Mouse (Mus musculus) megakaryocyte, embryonic 14.5 days (primary cell): Measurements from ENCODE around the gene Fam216a. TPM values are rescaled to one million over a fixed set of nuclear protein-coding genes. Genes with fewer than 3 reads are reported as not detected.
A peak's percentile ranks its signal among the peaks of the same experiment; 100 is the strongest.
"Not testable (repeated sequence)": the region's sequence is repeated elsewhere in the genome, so short reads cannot be mapped to it uniquely, and the experiment has no call there.

Experiments
- H3K27me3 ChIP-seq: replicated peaks from 2 replicates; pipeline ENCODE3; 2012; ENCODE audit warnings: inconsistent platforms
- H3K36me3 ChIP-seq: replicated peaks from 2 replicates; pipeline ENCODE3; 2012; ENCODE audit warnings: low read length, inconsistent platforms, mixed read lengths
- H3K4me1 ChIP-seq: 2 replicates; pipeline ENCODE4 v1.6.1; 2012; ENCODE audit warnings: inconsistent platforms
- H3K4me3 ChIP-seq: replicated peaks from 2 replicates; pipeline ENCODE3; 2012; ENCODE audit warnings: moderate library complexity, mild to moderate bottlenecking, inconsistent platforms
- H3K9me3 ChIP-seq: 2 replicates; pipeline ENCODE4 v1.6.1; 2012; ENCODE audit warnings: inconsistent platforms
- FLI1 ChIP-seq: IDR thresholded peaks from 2 replicates; pipeline ENCODE4 v1.6.1; 2012; ENCODE audit warnings: low read length, inconsistent platforms, mixed read lengths
- GATA1 ChIP-seq: IDR thresholded peaks from 3 replicates; pipeline ENCODE4 v1.6.1; 2012; ENCODE audit warnings: mixed read lengths, low read length, inconsistent platforms, borderline replicate concordance
- polyA plus RNA-seq: library from polyadenylated mRNA; stranded (reverse); fragments of >175 nt; gene quantifications from 2 replicates; pipeline ENCODE4 v1.2.3, GENCODE M21; 2012; ENCODE audit warnings: low replicate concordance; ENCODE audit not compliant: insufficient read depth

Gene Fam216a
- polyA plus RNA-seq, 1 experiment: 33.6 TPM

DNA sequence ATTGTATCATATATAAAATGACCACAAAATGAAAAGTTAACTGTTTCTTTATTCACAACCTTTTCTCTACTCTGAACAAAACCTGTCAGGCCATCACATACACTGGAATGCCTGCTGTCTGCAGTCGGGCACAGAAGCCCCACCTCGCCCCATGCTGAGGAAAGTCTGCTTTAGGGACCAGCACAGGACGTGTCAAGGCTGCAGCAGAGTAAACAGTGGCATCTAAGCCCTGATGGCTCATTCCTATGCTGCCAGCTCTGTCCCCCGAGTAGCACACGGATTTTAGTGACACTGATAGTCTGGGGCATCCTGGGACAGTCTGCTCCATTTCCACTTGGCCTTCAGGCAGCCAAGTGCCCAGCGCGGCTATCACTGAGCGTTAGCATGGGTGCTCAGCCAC is 46.7 kb downstream of the Fam216a start:
- peaks cover 75% of the 10 kb centered on the region for H3K36me3 ChIP-seq
- TF ChIP-seq GATA1 (no peak), FLI1 (no peak)
- no peaks in the 10 kb centered on the region for H3K9me3 ChIP-seq
- H3K27me3 ChIP-seq: no peaks in the 10 kb centered on the region
- H3K4me3 ChIP-seq: no peak overlapping the region
- peaks cover 41% of the 10 kb centered on the region for H3K4me1 ChIP-seq

- H3K27me3 ChIP-seq: no peaks in the 10 kb centered on the region
- peaks cover 37% of the 10 kb centered on the region for H3K4me1 ChIP-seq
- H3K4me3 ChIP-seq: no peak overlapping the region
- peaks cover 82% of the 10 kb centered on the region for H3K36me3 ChIP-seq
- no peak for TF ChIP-seq FLI1
- TF ChIP-seq GATA1: no peak
- H3K9me3 ChIP-seq: no peaks in the 10 kb centered on the region
These were observed 47.3 kb downstream of the Fam216a start for GRCm38 (mm10) chr5:122324608-122325431.

DNA sequence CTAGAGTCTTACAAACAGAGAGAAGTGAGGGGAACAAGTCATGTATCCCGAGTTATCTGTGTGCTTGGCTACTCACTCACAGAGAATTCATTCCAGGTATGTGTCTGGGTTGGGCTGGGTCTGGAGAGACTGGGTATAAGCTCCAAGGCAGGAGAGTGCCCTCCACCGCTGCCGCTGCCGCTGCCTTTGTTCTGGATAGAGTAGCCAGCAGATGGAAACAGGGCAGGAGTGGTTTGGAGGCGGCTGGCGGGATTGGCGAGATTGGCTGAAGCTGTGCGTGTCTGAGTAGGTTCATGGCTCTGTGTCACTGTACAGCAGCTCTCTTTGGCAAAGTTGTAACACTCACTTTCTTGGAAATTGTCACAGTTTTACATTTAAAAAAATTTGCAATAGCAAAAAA is 48.6 kb downstream of the Fam216a start:
- Histone ChIP-seq H3K9me3 (no peaks in the 10 kb centered on the region), H3K27me3 (no peaks in the 10 kb centered on the region), H3K4me3 (no peak overlapping the region), H3K36me3 (peaks cover 88% of the 10 kb centered on the region), H3K4me1 (peaks cover 24% of the 10 kb centered on the region)
- TF ChIP-seq FLI1: no peak
- TF ChIP-seq GATA1: no peak

GRCm38 (mm10) chr5:122320205-122320781 is 51.9 kb downstream of the Fam216a start:
- H3K27me3 ChIP-seq: no peaks in the 10 kb centered on the region
- peaks cover 89% of the 10 kb centered on the region for H3K36me3 ChIP-seq
- H3K9me3 ChIP-seq: no peaks in the 10 kb centered on the region
- no peak overlapping the region for H3K4me3 ChIP-seq
- TF ChIP-seq FLI1 (no peak), GATA1 (no peak)
- peaks cover 39% of the 10 kb centered on the region for H3K4me1 ChIP-seq

DNA sequence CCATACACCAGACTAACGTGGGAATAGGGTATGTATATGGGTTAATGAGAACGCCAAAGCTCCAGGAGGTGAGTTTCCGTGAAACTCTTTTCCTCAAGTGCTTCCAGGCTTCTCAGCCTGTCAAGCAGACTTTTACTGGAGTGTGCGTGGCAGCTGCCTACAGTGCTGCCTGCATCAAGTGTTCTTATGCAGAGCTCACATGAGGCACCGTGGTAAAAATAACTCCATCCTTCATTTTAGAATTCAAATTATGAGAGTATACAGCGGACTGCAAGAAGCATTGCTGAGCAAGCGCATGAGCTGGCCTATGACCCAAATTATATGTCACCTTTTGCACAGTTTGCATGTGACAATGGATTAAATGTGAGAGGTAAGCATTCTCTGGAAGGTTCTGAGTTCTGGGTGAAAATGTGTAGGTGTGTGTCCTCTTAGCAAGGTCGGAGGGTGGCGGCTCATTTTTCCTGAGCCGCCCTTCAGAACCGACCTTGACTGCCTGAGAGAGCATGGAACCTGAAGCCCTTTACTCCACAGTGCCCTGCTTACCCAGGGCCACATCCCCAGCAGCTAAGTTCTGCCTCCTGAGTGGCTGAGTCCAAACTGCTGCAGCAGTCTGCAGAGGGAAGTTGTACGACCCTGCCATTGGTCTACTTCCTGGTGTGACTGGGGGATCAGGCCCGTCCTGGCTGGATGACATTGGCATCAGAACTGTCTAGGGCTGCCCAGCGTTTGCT is 52.5 kb downstream of the Fam216a start:
- Histone ChIP-seq H3K27me3 (no peaks in the 10 kb centered on the region), H3K4me3 (no peak overlapping the region), H3K4me1 (peaks cover 43% of the 10 kb centered on the region), H3K36me3 (peaks cover 86% of the 10 kb centered on the region), H3K9me3 (no peaks in the 10 kb centered on the region)
- TF ChIP-seq GATA1 (no peak), FLI1 (no peak)

GRCm38 (mm10) chr5:122318976-122319375 is 53.2 kb downstream of the Fam216a start:
- not testable (repeated sequence) for H3K9me3 ChIP-seq, H3K4me3 ChIP-seq, H3K27me3 ChIP-seq
- Histone ChIP-seq H3K4me1 (peaks cover 46% of the 10 kb centered on the region), H3K36me3 (peaks cover 84% of the 10 kb centered on the region)

DNA sequence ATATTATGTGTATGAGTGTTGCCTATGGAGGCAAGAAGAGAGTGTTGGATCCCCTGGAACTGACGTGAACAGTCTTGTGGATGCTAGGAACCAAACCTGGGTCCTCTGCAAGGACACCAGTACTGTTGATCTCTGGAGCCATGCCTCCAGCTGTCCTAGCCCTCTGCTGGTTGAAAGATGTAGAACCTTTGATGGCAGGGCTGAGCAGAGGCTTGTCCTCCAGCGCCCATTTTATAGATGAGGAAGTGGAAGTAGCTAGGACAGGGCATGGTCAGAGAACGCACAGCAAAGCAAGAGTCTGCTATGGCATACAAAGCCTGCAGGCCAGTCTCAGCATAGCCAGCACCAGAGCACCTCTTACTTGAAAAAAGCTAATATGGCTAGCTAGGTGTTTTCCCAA is 54.1 kb downstream of the Fam216a start:
- H3K36me3 ChIP-seq: peaks cover 87% of the 10 kb centered on the region
- TF ChIP-seq GATA1: no peak
- TF ChIP-seq FLI1: no peak
- no peak overlapping the region for H3K4me3 ChIP-seq
- no peaks in the 10 kb centered on the region for H3K9me3 ChIP-seq
- peaks cover 55% of the 10 kb centered on the region for H3K4me1 ChIP-seq
- H3K27me3 ChIP-seq: no peaks in the 10 kb centered on the region

DNA sequence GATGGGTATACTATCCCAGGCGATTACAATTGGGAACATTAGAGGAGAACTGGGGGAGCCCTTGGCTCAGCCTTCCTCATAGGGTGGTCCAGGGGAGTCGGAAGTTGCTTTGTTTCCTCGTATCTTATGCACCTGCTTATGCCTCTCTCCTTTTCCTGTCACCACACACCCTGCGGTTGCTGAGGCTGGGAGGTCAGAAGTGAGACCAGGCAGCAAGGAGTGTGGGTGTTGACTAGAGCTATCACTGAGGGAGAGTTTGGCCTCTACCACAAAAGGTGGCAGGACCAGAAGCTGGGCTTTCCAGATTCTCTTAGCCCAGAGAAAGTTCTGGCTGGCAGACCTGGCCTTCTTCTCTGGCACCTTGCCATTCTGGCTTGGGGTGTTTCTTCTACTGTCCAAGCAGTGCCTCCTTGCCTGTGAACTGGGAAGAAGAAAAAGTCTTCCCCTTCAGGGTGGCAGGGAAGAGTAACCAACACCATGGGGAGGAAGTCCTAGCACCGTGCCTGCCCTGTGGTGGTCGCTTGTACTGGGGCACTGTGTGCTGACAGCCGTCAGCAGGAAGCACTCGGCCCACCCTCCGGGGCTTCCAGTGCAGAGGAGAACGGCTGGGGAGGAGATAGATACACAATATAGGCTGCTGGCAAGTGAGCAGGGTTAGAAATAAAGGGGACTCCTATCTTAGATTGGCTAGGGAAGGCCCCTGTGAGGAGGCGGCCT is 54.7 kb downstream of the Fam216a start:
- no peak overlapping the region for H3K4me3 ChIP-seq
- peaks cover 87% of the 10 kb centered on the region for H3K36me3 ChIP-seq
- peaks cover 61% of the 10 kb centered on the region for H3K4me1 ChIP-seq
- no peaks in the 10 kb centered on the region for H3K9me3 ChIP-seq
- H3K27me3 ChIP-seq: no peaks in the 10 kb centered on the region
- TF ChIP-seq FLI1 (no peak), GATA1 (no peak)

DNA sequence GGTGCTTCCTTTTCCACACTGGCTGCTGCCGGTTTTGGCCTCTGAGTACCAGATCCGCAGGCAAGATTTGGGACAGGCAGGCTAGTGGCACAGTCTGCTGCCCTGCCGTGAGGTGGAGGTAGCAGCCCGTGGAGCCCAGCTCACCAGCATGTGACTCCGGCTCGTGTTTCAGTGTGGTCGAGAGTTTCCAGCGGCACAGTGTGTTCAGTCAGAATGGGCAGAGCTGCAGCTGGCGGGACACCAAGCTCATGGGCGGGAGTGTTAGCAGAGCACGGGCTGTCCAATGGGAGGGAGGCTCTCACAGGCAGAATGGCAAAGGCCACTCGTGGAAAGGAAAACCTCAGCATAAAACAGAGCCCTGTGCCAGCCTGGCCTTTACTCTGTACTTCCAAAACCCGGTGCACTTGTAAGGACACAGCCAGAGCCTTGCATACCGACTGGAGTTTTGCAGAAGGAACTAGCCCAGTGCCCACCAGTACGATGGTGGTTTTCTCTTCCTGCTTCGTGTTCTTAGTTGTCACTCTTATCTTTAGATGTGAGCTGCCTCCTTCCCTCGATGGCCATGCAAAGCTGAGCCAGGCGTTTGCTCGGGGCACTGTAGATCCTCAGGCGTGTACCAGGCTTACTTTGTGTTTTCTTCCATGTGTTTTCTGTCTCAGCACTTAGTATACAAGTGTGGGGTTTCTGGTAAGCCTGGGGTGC is 57.0 kb downstream of the Fam216a start:
- peaks cover 79% of the 10 kb centered on the region for H3K4me1 ChIP-seq
- no peaks in the 10 kb centered on the region for H3K27me3 ChIP-seq
- TF ChIP-seq FLI1: no peak
- no peak for TF ChIP-seq GATA1
- peaks cover 85% of the 10 kb centered on the region for H3K36me3 ChIP-seq
- no peaks in the 10 kb centered on the region for H3K9me3 ChIP-seq
- H3K4me3 ChIP-seq: peak overlapping the region; percentile 91

Other genes with a start within 250 kb of the Fam216a start
- not detected in 2 replicates for gene Ccdc63, start 231.5 kb downstream of the Fam216a start, polyA plus RNA-seq
- gene Ppp1cc, start 214.1 kb downstream of the Fam216a start, polyA plus RNA-seq: 22.9 and 52.2 TPM in 2 replicates
- 6.0 TPM in 1 of 2 replicates, not detected in the other for gene Hvcn1, start 165.6 kb downstream of the Fam216a start, polyA plus RNA-seq
- gene Tctn1, start 107.9 kb downstream of the Fam216a start, polyA plus RNA-seq: 3.2 and 11.9 TPM in 2 replicates
- 4.8 and 5.0 TPM in 2 replicates for gene Pptc7, start 88.0 kb downstream of the Fam216a start, polyA plus RNA-seq
- 0.25 TPM in 1 of 2 replicates, not detected in the other for gene Rad9b, start 18.1 kb downstream of the Fam216a start, polyA plus RNA-seq
- 20.9 TPM in 1 of 2 replicates, not detected in the other for gene Vps29, start 18.0 kb downstream of the Fam216a start, polyA plus RNA-seq
- 6.5 and 26.4 TPM in 2 replicates for gene Gpn3, start 488 bp downstream of the Fam216a start, polyA plus RNA-seq
- 10.4 and 49.2 TPM in 2 replicates for gene Arpc3, start 19.5 kb upstream of the Fam216a start, polyA plus RNA-seq
- 2.8 and 10.1 TPM in 2 replicates for gene Anapc7, start 49.3 kb upstream of the Fam216a start, polyA plus RNA-seq
- 17.2 and 27.1 TPM in 2 replicates for gene Atp2a2, start 129.9 kb upstream of the Fam216a start, polyA plus RNA-seq
- not detected in 2 replicates for gene Ift81, start 242.2 kb upstream of the Fam216a start, polyA plus RNA-seq